Mouse (Mus musculus) MEL (cell line): ENCODE results near the gene Hrct1. TPM values are rescaled to one million over a fixed set of nuclear protein-coding genes. Genes with fewer than 3 reads are reported as not detected.

Experiments
- DNase-seq: peaks from one replicate; pipeline ENCODE4 v3.0.0; 2011; ENCODE audit warnings: low read depth, low spot score
- H3K27ac ChIP-seq: 2 replicates; pipeline ENCODE4 v1.5.1; 2012; ENCODE audit warnings: low read depth, mild to moderate bottlenecking, control low read depth, low read length, moderate library complexity; ENCODE audit not compliant: control insufficient read depth
- H3K27me3 ChIP-seq, 2 experiments: fragments of 150-350 bp in 1 of 2; sonication (generic) in 1 of 2; 2 replicates each; pipeline ENCODE4 v1.6.1; 2012; ENCODE audit warnings: low read length in 2 of 2, mild to moderate bottlenecking in 2 of 2, improper control_type of control experiment in 1 of 2, moderate library complexity in 1 of 2; ENCODE audit not compliant: insufficient read depth in 2 of 2, control insufficient read depth in 1 of 2
- H3K36me3 ChIP-seq, 2 experiments: 2 replicates each; pipeline ENCODE4 v1.6.1; 2012 to 2014; ENCODE audit warnings: low read length in 2 of 2, improper control_type of control experiment in 1 of 2, inconsistent platforms in 1 of 2, mild to moderate bottlenecking in 1 of 2; ENCODE audit not compliant: insufficient read depth in 2 of 2, control insufficient read depth in 1 of 2
- H3K4me1 ChIP-seq, 2 experiments: fragments of 150-350 bp in 1 of 2; sonication (generic) in 1 of 2; 2 replicates each; pipeline ENCODE4 v1.6.1; 2012; ENCODE audit warnings: low read length in 2 of 2, improper control_type of control experiment in 1 of 2, mild to moderate bottlenecking in 1 of 2; ENCODE audit not compliant: insufficient read depth in 2 of 2, control insufficient read depth in 1 of 2
- H3K4me3 ChIP-seq, 2 experiments: fragments of 150-350 bp in 1 of 2; sonication (generic) in 1 of 2; 2 replicates each; pipeline ENCODE4 v1.5.1; 2012; ENCODE audit warnings: low read depth in 2 of 2, low read length in 2 of 2, mild to moderate bottlenecking in 2 of 2, moderate library complexity in 2 of 2, control low read depth in 1 of 2, improper control_type of control experiment in 1 of 2; ENCODE audit not compliant: control insufficient read depth in 1 of 2, insufficient read depth in 1 of 2
- H3K79me2 ChIP-seq: 2 replicates; pipeline ENCODE4 v1.6.1; 2012; ENCODE audit warnings: mild to moderate bottlenecking, low read length, moderate library complexity; ENCODE audit not compliant: control insufficient read depth, poor library complexity, insufficient read depth
- H3K9ac ChIP-seq: 2 replicates; pipeline ENCODE4 v1.6.1; 2012; ENCODE audit warnings: low read depth, mild to moderate bottlenecking, control low read depth, low read length, moderate library complexity; ENCODE audit not compliant: control insufficient read depth, poor library complexity, severe bottlenecking
- H3K9me3 ChIP-seq: fragments of 150-350 bp; sonication (generic); replicated peaks from 2 replicates; pipeline ENCODE4 v1.6.1; 2012; ENCODE audit warnings: mild to moderate bottlenecking, low read length, improper control_type of control experiment, moderate library complexity; ENCODE audit not compliant: insufficient read depth
- CHD1 ChIP-seq: IDR thresholded peaks from 2 replicates; pipeline ENCODE4 v1.6.1; 2012; ENCODE audit warnings: low read depth, mild to moderate bottlenecking, inconsistent platforms, low read length, improper control_type of control experiment
- CHD2 ChIP-seq: IDR thresholded peaks from 2 replicates; pipeline ENCODE4 v1.6.1; 2011; ENCODE audit warnings: low read length, improper control_type of control experiment
- CTCF ChIP-seq, 3 experiments: IDR thresholded peaks in 2 of 3; conservative IDR thresholded peaks in 1 of 3; 2 replicates each; pipeline ENCODE4 v1.5.1; 2011 to 2012; ENCODE audit warnings: low read length in 3 of 3, low read depth in 2 of 3, mild to moderate bottlenecking in 2 of 3, improper control_type of control experiment in 1 of 3, inconsistent platforms in 1 of 3, mixed read lengths in 1 of 3, moderate library complexity in 1 of 3; ENCODE audit not compliant: control insufficient read depth in 1 of 3, insufficient read depth in 1 of 3, poor library complexity in 1 of 3, severe bottlenecking in 1 of 3
- E2F4 ChIP-seq: IDR thresholded peaks from 2 replicates; pipeline ENCODE4 v1.6.1; 2011; ENCODE audit warnings: low read depth, low read length, improper control_type of control experiment, borderline replicate concordance
- ETS1 ChIP-seq: IDR thresholded peaks from 2 replicates; pipeline ENCODE4 v1.6.1; 2012; ENCODE audit warnings: low read depth, mild to moderate bottlenecking, inconsistent platforms, low read length, improper control_type of control experiment, moderate library complexity
- HCFC1 ChIP-seq: IDR thresholded peaks from 2 replicates; pipeline ENCODE4 v1.6.1; 2012; ENCODE audit warnings: low read depth, mild to moderate bottlenecking, inconsistent platforms, low read length, improper control_type of control experiment, moderate library complexity
- JUND ChIP-seq: IDR thresholded peaks from 2 replicates; pipeline ENCODE4 v1.6.1; 2011; ENCODE audit warnings: low read depth, mild to moderate bottlenecking, improper control_type of control experiment, low read length
- MAFK ChIP-seq: IDR thresholded peaks from 2 replicates; pipeline ENCODE4 v1.6.1; 2011; ENCODE audit warnings: low read depth, mild to moderate bottlenecking, low read length, improper control_type of control experiment, borderline replicate concordance
- MAZ ChIP-seq: IDR thresholded peaks from 2 replicates; pipeline ENCODE4 v1.6.1; 2012; ENCODE audit warnings: low read depth, mild to moderate bottlenecking, inconsistent platforms, low read length, improper control_type of control experiment
- MYC ChIP-seq: IDR thresholded peaks from 2 replicates; pipeline ENCODE4 v1.6.1; 2011; ENCODE audit warnings: low read depth, mild to moderate bottlenecking, low read length, improper control_type of control experiment, moderate library complexity
- POLR2A ChIP-seq, 2 experiments: IDR thresholded peaks; 2 replicates each; pipeline ENCODE4 v1.6.1; 2011 to 2012; ENCODE audit warnings: low read length in 2 of 2, mild to moderate bottlenecking in 2 of 2, control low read depth in 1 of 2, improper control_type of control experiment in 1 of 2, low read depth in 1 of 2, moderate library complexity in 1 of 2; ENCODE audit not compliant: control insufficient read depth in 1 of 2, insufficient read depth in 1 of 2, poor library complexity in 1 of 2
- POLR2AphosphoS5 ChIP-seq: IDR thresholded peaks from 2 replicates; pipeline ENCODE4 v1.6.1; 2012; ENCODE audit warnings: low read depth, borderline replicate concordance, mild to moderate bottlenecking, inconsistent platforms, low read length, moderate library complexity, mixed read lengths
- SIN3A ChIP-seq: IDR thresholded peaks from 2 replicates; pipeline ENCODE4 v1.6.1; 2012; ENCODE audit warnings: low read length, improper control_type of control experiment, inconsistent platforms
- SMC3 ChIP-seq: IDR thresholded peaks from 2 replicates; pipeline ENCODE4 v1.6.1; 2011; ENCODE audit warnings: low read depth, low read length, improper control_type of control experiment
- TAL1 ChIP-seq: IDR thresholded peaks from 2 replicates; pipeline ENCODE4 v1.6.1; 2012; ENCODE audit warnings: mild to moderate bottlenecking, inconsistent platforms, low read length, moderate library complexity, mixed read lengths
- TCF12 ChIP-seq: IDR thresholded peaks from 2 replicates; pipeline ENCODE4 v1.6.1; 2014; ENCODE audit warnings: low read depth, mild to moderate bottlenecking, inconsistent platforms, low read length, improper control_type of control experiment, moderate library complexity
- UBTF ChIP-seq: IDR thresholded peaks from 2 replicates; pipeline ENCODE4 v1.6.1; 2012; ENCODE audit warnings: low read depth, mild to moderate bottlenecking, inconsistent platforms, low read length, improper control_type of control experiment, moderate library complexity, borderline replicate concordance; ENCODE audit not compliant: insufficient read depth
- USF2 ChIP-seq, 2 experiments: IDR thresholded peaks; 2 replicates each; pipeline ENCODE4 v1.6.1; 2011 to 2012; ENCODE audit warnings: improper control_type of control experiment in 2 of 2, low read length in 2 of 2, borderline replicate concordance in 1 of 2, inconsistent platforms in 1 of 2, low read depth in 1 of 2, mild to moderate bottlenecking in 1 of 2; ENCODE audit not compliant: insufficient read depth in 1 of 2
- ZC3H11A ChIP-seq: IDR thresholded peaks from 2 replicates; pipeline ENCODE4 v1.6.1; 2012; ENCODE audit warnings: low read depth, mild to moderate bottlenecking, inconsistent platforms, low read length, improper control_type of control experiment
- ZMIZ1 ChIP-seq: IDR thresholded peaks from 2 replicates; pipeline ENCODE4 v1.6.1; 2012; ENCODE audit warnings: low read depth, mild to moderate bottlenecking, inconsistent platforms, low read length, improper control_type of control experiment, moderate library complexity
- polyA plus RNA-seq, 2 experiments: library from polyadenylated mRNA; stranded (reverse) in 1 of 2; unstranded in 1 of 2; fragments of >175 nt in 1 of 2; fragments of >200 nt in 1 of 2; gene quantifications; 2 replicates each; pipeline versions ENCODE4 v1.2.1 to v1.2.4; 2012; ENCODE audit warnings: low replicate concordance in 2 of 2, low read depth in 1 of 2; ENCODE audit not compliant: insufficient read length in 2 of 2, insufficient read depth in 1 of 2, missing spikeins in 1 of 2
- total RNA-seq: library from RNA; depleted of rRNA; stranded (reverse); fragments of 300-350 nt; gene quantifications from 2 replicates; pipeline ENCODE4 v1.2.3, GENCODE M21; 2012

Hrct1 gene
- total and polyA plus RNA-seq, 3 experiments = not detected

GRCm38 (mm10) chr4:43737144-43737543, 10.2 kb downstream of the Hrct1 start:
- H3K27me3 ChIP-seq = peaks cover 6 to 13% of the 10 kb centered on the region in 2 experiments
- no peak for DNase-seq

GRCm38 (mm10) chr4:43738989-43739674, 12.1 kb downstream of the Hrct1 start:
- no peaks in the 10 kb centered on the region for H3K36me3 ChIP-seq
- no peak overlapping the region for H3K4me3 ChIP-seq
- no peaks in the 10 kb centered on the region for H3K9me3 ChIP-seq
- H3K79me2 ChIP-seq = no peaks in the 10 kb centered on the region
- no peak overlapping the region for H3K9ac ChIP-seq
- H3K4me1 ChIP-seq = no peaks in the 10 kb centered on the region
- TF ChIP-seq MAZ (no peak), HCFC1 (no peak), POLR2A (IDR thresholded peaks at IDR 0.05; ENCODE audit: control insufficient read depth in 1 of 2, insufficient read depth in 1 of 2, low read depth in 1 of 2, low read length in 2 of 2, poor library complexity in 1 of 2) (no peak)
- TF ChIP-seq, all 39 proteins: peak for 0
- no peak overlapping the region for H3K27ac ChIP-seq
- DNase-seq = no peak
- peaks cover 6 to 16% of the 10 kb centered on the region in 2 experiments for H3K27me3 ChIP-seq

More at GRCm38 (mm10) chr4:43737144-43737543, 10.2 kb downstream of the Hrct1 start:
- TF ChIP-seq SIN3A (no peak), POLR2AphosphoS5 (no peak), ZC3H11A (no peak), CHD1 (no peak), CTCF (IDR thresholded peaks at IDR 0.05 in 2 of 3, conservative IDR thresholded peaks at IDR 0.05 in 1 of 3; ENCODE audit: control insufficient read depth in 1 of 3, insufficient read depth in 1 of 3, low read depth in 2 of 3, low read length in 3 of 3, poor library complexity in 1 of 3, severe bottlenecking in 1 of 3) (no peak), TCF12 (no peak), E2F4 (no peak), ZMIZ1 (no peak), JUND (no peak), UBTF (no peak), MYC (no peak), ETS1 (no peak), CHD2 (no peak), MAFK (no peak), SMC3 (no peak), USF2 (IDR thresholded peaks at IDR 0.05; ENCODE audit: borderline replicate concordance in 1 of 2, insufficient read depth in 1 of 2, low read depth in 1 of 2, low read length in 2 of 2) (no peak), TAL1 (no peak), POLR2A (IDR thresholded peaks at IDR 0.05; ENCODE audit: control insufficient read depth in 1 of 2, insufficient read depth in 1 of 2, low read depth in 1 of 2, low read length in 2 of 2, poor library complexity in 1 of 2) (no peak)
- TF ChIP-seq, all 39 proteins: peak for 0
- Histone ChIP-seq H3K36me3 (no peaks in the 10 kb centered on the region), H3K9ac (no peak overlapping the region), H3K27ac (no peak overlapping the region), H3K79me2 (no peaks in the 10 kb centered on the region), H3K4me1 (no peaks in the 10 kb centered on the region), H3K4me3 (no peak overlapping the region), H3K9me3 (no peaks in the 10 kb centered on the region)
